Mouse (Mus musculus) forebrain, embryonic 15.5 days (tissue): ENCODE measurements at regions not wholly inside any gene's neighbourhood (a gene's known extent, or its start where the extent isn't known, plus 50 kb on each side); places are given as distances from the start of the nearest gene placed in this dataset.
"Not testable (repeated sequence)": the region's sequence is repeated elsewhere in the genome, so short reads cannot be mapped to it uniquely, and the experiment has no call there.

ENCODE experiments used
- ATAC-seq: fragments of 200-750 bp; cut with Nextera tagmentation; replicated peaks from 2 replicates; pipeline ENCODE4 v1.8.0; 2017; ENCODE audit warnings: mild to moderate bottlenecking, moderate TSS enrichment, moderate library complexity
- H3K27ac ChIP-seq: fragments of 300-500 bp; sonication (generic); replicated peaks from 2 replicates; pipeline ENCODE4 v1.5.1; 2015; ENCODE audit warnings: mild to moderate bottlenecking, inconsistent platforms
- H3K27me3 ChIP-seq: fragments of 300-500 bp; sonication (generic); 2 replicates; pipeline ENCODE4 v1.6.1; 2015; ENCODE audit warnings: inconsistent platforms
- H3K36me3 ChIP-seq: fragments of 300-500 bp; sonication (generic); 2 replicates; pipeline ENCODE4 v1.6.1; 2015; ENCODE audit warnings: mild to moderate bottlenecking, inconsistent platforms
- H3K4me1 ChIP-seq: fragments of 300-500 bp; sonication (generic); 2 replicates; pipeline ENCODE4 v1.6.1; 2015; ENCODE audit warnings: inconsistent platforms
- H3K4me2 ChIP-seq: fragments of 300-500 bp; sonication (generic); replicated peaks from 2 replicates; pipeline ENCODE4 v1.6.1; 2015; ENCODE audit warnings: mild to moderate bottlenecking, inconsistent platforms
- H3K4me3 ChIP-seq: fragments of 300-500 bp; sonication (generic); 2 replicates; pipeline ENCODE4 v1.5.1; 2015; ENCODE audit warnings: mild to moderate bottlenecking, inconsistent platforms
- H3K9ac ChIP-seq: fragments of 300-500 bp; sonication (generic); replicated peaks from 2 replicates; pipeline ENCODE4 v1.6.1; 2015; ENCODE audit warnings: mild to moderate bottlenecking, inconsistent platforms
- H3K9me3 ChIP-seq: fragments of 300-500 bp; sonication (generic); 2 replicates; pipeline ENCODE4 v1.6.1; 2016; ENCODE audit warnings: inconsistent platforms
- WGBS: fragments of 180-500 bp; shearing (Covaris S2); methylation state at CpG from one replicate; pipeline ENCODE4 v1.1.7; 2015; ENCODE audit warnings: mixed read lengths; 5-methylcytosine and 5-hydroxymethylcytosine counted together

GRCm38 (mm10) chr5:7580413-7580812 lies 235.9 kb upstream of the Zfp804b start:
- Histone ChIP-seq H3K9me3 (no peaks in the 10 kb centered on the region), H3K36me3 (no peaks in the 10 kb centered on the region), H3K27ac (no peak overlapping the region), H3K4me1 (no peaks in the 10 kb centered on the region), H3K9ac (no peak overlapping the region), H3K27me3 (no peaks in the 10 kb centered on the region), H3K4me3 (no peak overlapping the region), H3K4me2 (no peak overlapping the region)
- ATAC-seq = peak; percentile 83
- WGBS = 50% methylated on average over 2 of the region's 2 CpGs

GRCm38 (mm10) chr5:7586547-7586946 lies 242.0 kb upstream of the Zfp804b start:
- ATAC-seq = no peak
- no peak overlapping the region for H3K9ac ChIP-seq
- no peak overlapping the region for H3K4me3 ChIP-seq
- no peak overlapping the region for H3K4me2 ChIP-seq
- H3K27me3 ChIP-seq = no peaks in the 10 kb centered on the region
- H3K4me1 ChIP-seq = no peaks in the 10 kb centered on the region
- H3K9me3 ChIP-seq = no peaks in the 10 kb centered on the region
- no peaks in the 10 kb centered on the region for H3K36me3 ChIP-seq
- H3K27ac ChIP-seq = no peak overlapping the region

GRCm38 (mm10) chr5:7600418-7600817 lies 255.9 kb upstream of the Zfp804b start:
- Histone ChIP-seq H3K4me3 (no peak overlapping the region), H3K9ac (no peak overlapping the region), H3K9me3 (no peaks in the 10 kb centered on the region), H3K36me3 (no peaks in the 10 kb centered on the region), H3K4me2 (no peak overlapping the region), H3K4me1 (no peaks in the 10 kb centered on the region), H3K27me3 (no peaks in the 10 kb centered on the region), H3K27ac (no peak overlapping the region)
- ATAC-seq = no peak
- 93% methylated on average over 1 of the region's 1 CpGs for WGBS

GRCm38 (mm10) chr5:7607517-7607916 lies 263.0 kb upstream of the Zfp804b start:
- Histone ChIP-seq H3K4me3 (no peak overlapping the region), H3K27me3 (no peaks in the 10 kb centered on the region), H3K9ac (no peak overlapping the region), H3K36me3 (no peaks in the 10 kb centered on the region), H3K27ac (no peak overlapping the region), H3K9me3 (no peaks in the 10 kb centered on the region), H3K4me2 (no peak overlapping the region), H3K4me1 (no peaks in the 10 kb centered on the region)
- ATAC-seq = no peak

- Histone ChIP-seq H3K27me3 (no peaks in the 10 kb centered on the region), H3K4me3 (no peak overlapping the region), H3K4me2 (no peak overlapping the region), H3K36me3 (no peaks in the 10 kb centered on the region), H3K4me1 (no peaks in the 10 kb centered on the region), H3K9me3 (no peaks in the 10 kb centered on the region), H3K9ac (no peak overlapping the region), H3K27ac (no peak overlapping the region)
- peak; percentile 67 for ATAC-seq
- 74% methylated on average over 2 of the region's 2 CpGs for WGBS
Measured at GRCm38 (mm10) chr5:7607924-7608323, 263.4 kb upstream of the Zfp804b start.

GRCm38 (mm10) chr5:7655280-7655679 lies 305.0 kb upstream of the Steap4 start:
- Histone ChIP-seq H3K27me3 (no peaks in the 10 kb centered on the region), H3K27ac (no peak overlapping the region), H3K4me1 (0 out of 2 replicates have a peak, but pooled peaks cover 2% of the 10 kb centered on the region), H3K9me3 (no peaks in the 10 kb centered on the region), H3K9ac (no peak overlapping the region), H3K36me3 (no peaks in the 10 kb centered on the region), H3K4me3 (no peak overlapping the region), H3K4me2 (no peak overlapping the region)
- ATAC-seq = peak; percentile 87
- WGBS = 36% methylated on average over 2 of the region's 2 CpGs

GRCm38 (mm10) chr5:7701776-7702175 lies 258.5 kb upstream of the Steap4 start:
- Histone ChIP-seq H3K4me2 (no peak overlapping the region), H3K4me3 (no peak overlapping the region), H3K9ac (no peak overlapping the region), H3K27me3 (no peaks in the 10 kb centered on the region), H3K4me1 (no peaks in the 10 kb centered on the region), H3K36me3 (no peaks in the 10 kb centered on the region), H3K27ac (no peak overlapping the region), H3K9me3 (no peaks in the 10 kb centered on the region)
- ATAC-seq = no peak
- 68% methylated on average over 1 of the region's 1 CpGs for WGBS

GRCm38 (mm10) chr5:7719557-7719956 lies 240.7 kb upstream of the Steap4 start:
- Histone ChIP-seq H3K4me2 (no peak overlapping the region), H3K36me3 (no peaks in the 10 kb centered on the region), H3K27ac (no peak overlapping the region), H3K4me3 (no peak overlapping the region), H3K9me3 (no peaks in the 10 kb centered on the region), H3K4me1 (no peaks in the 10 kb centered on the region), H3K9ac (no peak overlapping the region), H3K27me3 (no peaks in the 10 kb centered on the region)
- ATAC-seq = peak; percentile 67

GRCm38 (mm10) chr5:7720061-7720460 lies 240.2 kb upstream of the Steap4 start:
- H3K4me3 ChIP-seq = no peak overlapping the region
- WGBS = 32% methylated on average over 3 of the region's 3 CpGs
- H3K27me3 ChIP-seq = no peaks in the 10 kb centered on the region
- H3K4me1 ChIP-seq = no peaks in the 10 kb centered on the region
- H3K9me3 ChIP-seq = no peaks in the 10 kb centered on the region
- H3K4me2 ChIP-seq = no peak overlapping the region
- H3K9ac ChIP-seq = no peak overlapping the region
- no peak overlapping the region for H3K27ac ChIP-seq
- ATAC-seq = no peak
- H3K36me3 ChIP-seq = no peaks in the 10 kb centered on the region

GRCm38 (mm10) chr5:7720688-7721087 lies 239.6 kb upstream of the Steap4 start:
- Histone ChIP-seq H3K27me3 (no peaks in the 10 kb centered on the region), H3K4me3 (no peak overlapping the region), H3K4me2 (no peak overlapping the region), H3K9me3 (no peaks in the 10 kb centered on the region), H3K27ac (no peak overlapping the region), H3K4me1 (no peaks in the 10 kb centered on the region), H3K36me3 (no peaks in the 10 kb centered on the region), H3K9ac (no peak overlapping the region)
- ATAC-seq = no peak
- 83% methylated on average over 2 of the region's 2 CpGs for WGBS

GRCm38 (mm10) chr5:7732566-7732965 lies 227.7 kb upstream of the Steap4 start:
- H3K36me3 ChIP-seq, H3K4me3 ChIP-seq, ATAC-seq, H3K27me3 ChIP-seq, H3K9me3 ChIP-seq, H3K9ac ChIP-seq, H3K4me2 ChIP-seq, H3K27ac ChIP-seq, H3K4me1 ChIP-seq: not testable (repeated sequence)
- 73% methylated on average over 2 of the region's 2 CpGs for WGBS

GRCm38 (mm10) chr5:7779827-7780226 lies 180.4 kb upstream of the Steap4 start:
- no peaks in the 10 kb centered on the region for H3K27me3 ChIP-seq
- no peak for ATAC-seq
- WGBS = 94% methylated on average over 1 of the region's 1 CpGs
- no peaks in the 10 kb centered on the region for H3K4me1 ChIP-seq
- H3K4me3 ChIP-seq = no peak overlapping the region
- H3K36me3 ChIP-seq = no peaks in the 10 kb centered on the region
- H3K27ac ChIP-seq = no peak overlapping the region
- no peak overlapping the region for H3K9ac ChIP-seq
- no peaks in the 10 kb centered on the region for H3K9me3 ChIP-seq
- no peak overlapping the region for H3K4me2 ChIP-seq

- Histone ChIP-seq H3K36me3 (no peaks in the 10 kb centered on the region), H3K4me1 (no peaks in the 10 kb centered on the region), H3K27ac (no peak overlapping the region), H3K9ac (no peak overlapping the region), H3K27me3 (no peaks in the 10 kb centered on the region), H3K4me3 (no peak overlapping the region), H3K9me3 (no peaks in the 10 kb centered on the region), H3K4me2 (no peak overlapping the region)
- ATAC-seq = no peak
- 74% methylated on average over 1 of the region's 1 CpGs for WGBS
Measured at GRCm38 (mm10) chr5:7782235-7782634, 178.0 kb upstream of the Steap4 start.
